Mouse (Mus musculus): ENCODE results near the gene Hoxa7. TPM values are rescaled to one million over a fixed set of nuclear protein-coding genes. Genes with fewer than 3 reads are reported as not detected.

Hoxa7 gene
- polyA plus RNA-seq, 1 experiment from 2014 or later: 102 TPM

- Histone ChIP-seq H3K36me3 (peaks cover 14% of the 10 kb centered on the region), H3K4me1 (peaks cover 88% of the 10 kb centered on the region), H3K27me3 (replicated peaks) (no peaks in the 10 kb centered on the region), H3K9me3 (no peaks in the 10 kb centered on the region), H3K9ac (peak overlapping the region; percentile 93), H3K27ac (peak overlapping the region; percentile 100), H3K4me3 (peak overlapping the region; percentile 78), H3K4me2 (replicated peaks) (peak overlapping the region; percentile 99)
- ATAC-seq (ENCODE audit: low FRiP score, low read depth): no peak
- under 1% methylated on average over 4 of the region's 4 CpGs for WGBS
These were observed 42.6 kb downstream of the Hoxa7 start for GRCm38 (mm10) chr6:52178918-52179665.

- 3% methylated on average over 9 of the region's 9 CpGs for WGBS
- ATAC-seq (ENCODE audit: low FRiP score, low read depth): no peak
- Histone ChIP-seq H3K9me3 (no peaks in the 10 kb centered on the region), H3K36me3 (peaks cover 14% of the 10 kb centered on the region), H3K27ac (peak overlapping the region; percentile 100), H3K9ac (peak overlapping the region; percentile 93), H3K4me3 (peak overlapping the region; percentile 78), H3K4me1 (peaks cover 85% of the 10 kb centered on the region), H3K27me3 (replicated peaks) (no peaks in the 10 kb centered on the region), H3K4me2 (replicated peaks) (peak overlapping the region; percentile 99)
These were observed 43.8 kb downstream of the Hoxa7 start for GRCm38 (mm10) chr6:52177806-52178205.

DNA sequence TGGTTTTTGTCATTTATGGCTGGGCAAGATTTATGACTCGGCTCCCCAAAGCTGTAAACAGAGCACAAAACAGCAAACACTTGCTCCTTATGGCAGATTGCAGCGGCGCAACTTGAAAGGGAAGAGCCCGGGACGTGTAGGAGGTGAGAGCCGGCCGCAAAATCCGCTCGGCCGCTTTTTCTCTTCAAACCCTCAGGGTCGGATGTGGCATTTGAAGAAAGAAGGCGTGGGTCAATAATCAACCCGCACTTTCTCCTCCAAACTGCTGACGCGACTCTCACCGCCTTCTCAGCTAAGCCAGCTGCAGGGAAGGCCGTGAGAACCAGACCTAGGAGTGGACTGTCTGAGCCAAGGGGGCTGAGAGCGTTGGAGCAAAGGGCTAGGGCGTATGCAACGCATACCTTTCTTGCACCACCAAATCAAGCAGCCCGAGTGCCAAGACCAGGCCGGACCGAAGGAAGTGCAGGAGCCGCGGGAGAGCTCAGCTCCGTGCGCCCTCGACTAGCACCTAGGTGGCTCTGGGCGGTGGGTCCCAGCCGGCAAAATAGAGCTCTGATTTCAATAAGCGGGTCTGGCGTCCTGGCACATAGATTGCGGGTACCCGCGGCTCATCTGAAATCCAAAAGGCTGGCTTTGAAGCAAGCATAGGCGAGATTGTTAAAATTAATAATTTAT is 44.5 kb downstream of the Hoxa7 start, which contains the start of gene 5730596B20Rik:
Gene 5730596B20Rik (plus strand): TSS at position 438 of the 675 bp plus-strand sequence.
- H3K27me3 ChIP-seq (replicated peaks): no peaks in the 10 kb centered on the region
- peak within 1 kb of the TSS; percentile 100 for H3K27ac ChIP-seq
- WGBS: under 1% methylated on average over 36 of the region's 36 CpGs
- H3K9ac ChIP-seq: peak within 1 kb of the TSS; percentile 93
- peak within 1 kb of the TSS; percentile 78 for H3K4me3 ChIP-seq
- peaks cover 15% of the 10 kb centered on the region for H3K36me3 ChIP-seq
- ATAC-seq (ENCODE audit: low FRiP score, low read depth): peak; percentile 38
- H3K9me3 ChIP-seq: no peaks in the 10 kb centered on the region
- peak within 1 kb of the TSS; percentile 99 for H3K4me2 ChIP-seq (replicated peaks)
- peaks cover 83% of the 10 kb centered on the region for H3K4me1 ChIP-seq

DNA sequence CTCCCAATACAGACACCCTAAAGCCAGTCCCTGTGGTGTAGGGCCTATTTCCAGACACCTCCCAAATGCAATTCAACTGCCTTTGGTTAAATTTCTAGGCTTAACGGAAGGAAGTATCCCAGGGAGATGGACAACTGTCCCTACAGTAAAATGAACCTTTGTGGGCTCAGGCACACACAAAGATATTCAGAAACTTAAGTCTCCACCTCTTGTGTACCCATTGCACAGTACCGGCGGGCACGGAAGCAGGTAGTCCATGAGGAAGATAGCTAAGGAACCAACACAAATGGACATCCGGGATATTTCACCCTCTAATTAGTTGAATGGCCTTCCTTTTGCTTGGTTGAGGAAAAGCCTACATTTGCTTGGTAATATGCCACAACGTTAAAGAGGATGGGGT is 45.3 kb downstream of the Hoxa7 start:
- H3K9ac ChIP-seq: peak overlapping the region; percentile 93
- no peaks in the 10 kb centered on the region for H3K27me3 ChIP-seq (replicated peaks)
- peak overlapping the region; percentile 100 for H3K27ac ChIP-seq
- peaks cover 83% of the 10 kb centered on the region for H3K4me1 ChIP-seq
- peak overlapping the region; percentile 78 for H3K4me3 ChIP-seq
- H3K9me3 ChIP-seq: no peaks in the 10 kb centered on the region
- H3K36me3 ChIP-seq: peaks cover 13% of the 10 kb centered on the region; the same call in 1 of the 2 replicates
- ATAC-seq (ENCODE audit: low FRiP score, low read depth): no peak
- H3K4me2 ChIP-seq (replicated peaks): peak overlapping the region; percentile 99
- under 1% methylated on average over 6 of the region's 6 CpGs for WGBS

- peak overlapping the region; percentile 99 for H3K4me2 ChIP-seq (replicated peaks)
- peak overlapping the region; percentile 93 for H3K9ac ChIP-seq
- H3K27me3 ChIP-seq (replicated peaks): no peaks in the 10 kb centered on the region
- H3K27ac ChIP-seq: peak overlapping the region; percentile 100
- peak overlapping the region; percentile 78 for H3K4me3 ChIP-seq
- WGBS: 3% methylated on average over 22 of the region's 35 CpGs
- H3K4me1 ChIP-seq: peaks cover 83% of the 10 kb centered on the region
- H3K36me3 ChIP-seq: peaks cover 7% of the 10 kb centered on the region; the same call in 1 of the 2 replicates
- peak; percentile 55 for ATAC-seq (ENCODE audit: low FRiP score, low read depth)
- no peaks in the 10 kb centered on the region for H3K9me3 ChIP-seq
These were observed 45.8 kb downstream of the Hoxa7 start for GRCm38 (mm10) chr6:52175864-52176263.

GRCm38 (mm10) chr6:52174968-52175751 is 46.5 kb downstream of the Hoxa7 start:
- peaks cover 83% of the 10 kb centered on the region for H3K4me1 ChIP-seq
- H3K27me3 ChIP-seq (replicated peaks): no peaks in the 10 kb centered on the region
- H3K4me3 ChIP-seq: peak overlapping the region; percentile 78
- WGBS: under 1% methylated on average over 41 of the region's 41 CpGs
- peak; percentile 62 for ATAC-seq (ENCODE audit: low FRiP score, low read depth)
- H3K36me3 ChIP-seq: peaks cover 12% of the 10 kb centered on the region
- peak overlapping the region; percentile 99 for H3K4me2 ChIP-seq (replicated peaks)
- no peaks in the 10 kb centered on the region for H3K9me3 ChIP-seq
- peak overlapping the region; percentile 93 for H3K9ac ChIP-seq
- peak overlapping the region; percentile 100 for H3K27ac ChIP-seq

- no peak overlapping the region; the same call in 1 of the 2 replicates for H3K27ac ChIP-seq
- H3K4me2 ChIP-seq (replicated peaks): peak overlapping the region; percentile 99
- H3K9me3 ChIP-seq: no peaks in the 10 kb centered on the region
- no peaks in the 10 kb centered on the region for H3K27me3 ChIP-seq (replicated peaks)
- H3K36me3 ChIP-seq: peaks cover 20% of the 10 kb centered on the region
- H3K4me1 ChIP-seq: peaks cover 79% of the 10 kb centered on the region
- peak overlapping the region; percentile 32 for H3K4me3 ChIP-seq
- 1% methylated on average over 4 of the region's 4 CpGs for WGBS
- peak overlapping the region; percentile 99 for H3K9ac ChIP-seq
- ATAC-seq (ENCODE audit: low FRiP score, low read depth): no peak
These were observed 48.0 kb downstream of the Hoxa7 start for GRCm38 (mm10) chr6:52173648-52174047.

- H3K9me3 ChIP-seq: no peaks in the 10 kb centered on the region
- H3K4me1 ChIP-seq: peaks cover 80% of the 10 kb centered on the region
- H3K36me3 ChIP-seq: peaks cover 21% of the 10 kb centered on the region
- peak overlapping the region; percentile 96 for H3K27ac ChIP-seq
- peak; percentile 55 for ATAC-seq (ENCODE audit: low FRiP score, low read depth)
- H3K4me3 ChIP-seq: peak overlapping the region; percentile 32
- H3K27me3 ChIP-seq (replicated peaks): no peaks in the 10 kb centered on the region
- peak overlapping the region; percentile 99 for H3K9ac ChIP-seq
- H3K4me2 ChIP-seq (replicated peaks): peak overlapping the region; percentile 99
- WGBS: under 1% methylated on average over 35 of the region's 35 CpGs
These were observed 49.2 kb downstream of the Hoxa7 start for GRCm38 (mm10) chr6:52172501-52172900.

DNA sequence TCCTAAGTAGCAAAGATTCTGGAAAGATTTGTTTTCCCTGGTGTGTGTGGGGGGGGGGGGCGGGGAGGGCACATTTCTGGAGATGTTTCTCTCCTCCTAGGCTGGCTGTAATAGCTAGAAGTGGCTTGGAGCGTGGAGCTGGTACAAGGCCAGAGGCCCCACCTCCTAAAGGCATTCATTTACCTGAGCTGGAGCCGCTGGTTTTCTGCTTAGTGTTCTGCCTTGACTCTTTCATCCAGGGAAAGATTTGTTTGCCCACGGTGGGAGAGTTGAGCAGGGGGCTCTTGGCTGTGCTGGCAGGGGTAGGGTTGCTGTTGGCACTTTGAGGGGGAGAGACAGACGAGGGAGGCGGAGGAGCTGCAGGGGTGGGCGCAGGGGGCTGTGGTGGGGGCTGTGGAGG is 49.7 kb downstream of the Hoxa7 start:
- Histone ChIP-seq H3K36me3 (peaks cover 21% of the 10 kb centered on the region), H3K4me2 (replicated peaks) (peak overlapping the region; percentile 99), H3K9me3 (no peaks in the 10 kb centered on the region), H3K27ac (peak overlapping the region; percentile 96), H3K4me3 (peak overlapping the region; percentile 32), H3K27me3 (replicated peaks) (no peaks in the 10 kb centered on the region), H3K9ac (peak overlapping the region; percentile 99), H3K4me1 (peaks cover 81% of the 10 kb centered on the region)
- 7% methylated on average over 7 of the region's 7 CpGs for WGBS
- no peak for ATAC-seq (ENCODE audit: low FRiP score, low read depth)

DNA sequence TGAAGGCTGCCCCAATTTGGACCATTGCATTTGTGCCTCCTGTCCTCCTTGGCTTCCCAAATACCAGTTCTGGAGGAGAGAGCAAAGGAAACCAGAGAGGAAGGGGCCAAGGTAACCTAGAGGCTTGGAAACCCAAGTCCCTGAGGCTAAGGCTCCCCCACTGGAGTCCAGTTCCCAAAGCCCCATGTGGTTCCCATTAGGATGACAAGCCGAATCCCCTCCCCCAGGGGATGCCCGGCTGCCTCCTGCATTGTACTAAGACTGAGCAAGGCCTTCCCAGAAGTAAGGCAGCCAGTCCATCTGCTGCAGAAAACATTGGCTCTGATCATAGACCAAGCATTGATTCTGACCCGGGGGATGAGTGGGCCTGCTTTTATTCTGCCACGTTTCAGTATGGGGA is 50.3 kb downstream of the Hoxa7 start:
- Histone ChIP-seq H3K9ac (peak overlapping the region; percentile 99), H3K27ac (peak overlapping the region; percentile 96)

GRCm38 (mm10) chr6:52170898-52171223 is 50.8 kb downstream of the Hoxa7 start:
- 11% methylated on average over 5 of the region's 5 CpGs for WGBS
- H3K4me3 ChIP-seq: peak overlapping the region; percentile 31
- peak overlapping the region; percentile 99 for H3K4me2 ChIP-seq (replicated peaks)
- H3K27me3 ChIP-seq (replicated peaks): no peaks in the 10 kb centered on the region
- peaks cover 82% of the 10 kb centered on the region for H3K4me1 ChIP-seq
- no peak for ATAC-seq (ENCODE audit: low FRiP score, low read depth)
- peaks cover 21% of the 10 kb centered on the region for H3K36me3 ChIP-seq
- no peaks in the 10 kb centered on the region for H3K9me3 ChIP-seq
- peak overlapping the region; percentile 96 for H3K27ac ChIP-seq
- H3K9ac ChIP-seq: peak overlapping the region; percentile 99

More for the DNA sequence above, 50.3 kb downstream of the Hoxa7 start:
- no peak for ATAC-seq (ENCODE audit: low FRiP score, low read depth)
- H3K9me3 ChIP-seq: no peaks in the 10 kb centered on the region
- 3% methylated on average over 4 of the region's 4 CpGs for WGBS
- H3K4me1 ChIP-seq: peaks cover 84% of the 10 kb centered on the region
- no peak overlapping the region for H3K4me3 ChIP-seq
- peaks cover 21% of the 10 kb centered on the region for H3K36me3 ChIP-seq
- H3K27me3 ChIP-seq (replicated peaks): no peaks in the 10 kb centered on the region
- peak overlapping the region; percentile 99 for H3K4me2 ChIP-seq (replicated peaks)
